In genomic region chr2:65293411-65293810, GRCm38 (mm10) we compare ENCODE assay signal across 21 mouse cellular contexts. TPM values are rescaled to one million over a fixed set of nuclear protein-coding genes. Genes with fewer than 3 reads are reported as not detected.
DNase-seq lines count a peak whose midpoint lies in the region.
"Had no signal": no experiment of that assay in that cellular context is flagged by ENCODE, and none has a peak within 500 bp of the region (broad histone marks: within the 10 kb centered on the region; RNA-seq: fewer than 3 reads in every experiment).

No protein-coding gene starts in this region.

- no peak overlapping the region for H3K27ac ChIP-seq in forebrain, embryonic 10.5 days
- H3K27ac ChIP-seq: forebrain, embryonic 12.5 days; hindbrain, embryonic 15.5 days; intestine, embryonic 15.5 days; layer of hippocampus, adult 2 months; limb, embryonic 10.5 days; liver, embryonic 15.5 days; lung, embryonic 15.5 days had no signal

- no peak overlapping the region for H3K4me3 ChIP-seq in forebrain, embryonic 10.5 days
- H3K4me3 ChIP-seq: forebrain, embryonic 12.5 days; heart, embryonic 12.5 days; hindbrain, embryonic 15.5 days; intestine, embryonic 15.5 days; layer of hippocampus, adult 2 months; limb, embryonic 10.5 days; liver, embryonic 15.5 days; lung, embryonic 15.5 days; megakaryocyte, embryonic 14.5 days had no signal

- no peaks in the 10 kb centered on the region for H3K36me3 ChIP-seq in forebrain, embryonic 10.5 days (replicated peaks)
- H3K36me3 ChIP-seq: forebrain, embryonic 12.5 days; heart, embryonic 12.5 days; hindbrain, embryonic 15.5 days; intestine, embryonic 15.5 days; limb, embryonic 10.5 days; liver, embryonic 15.5 days; lung, embryonic 15.5 days had no signal

- H3K27me3 ChIP-seq in forebrain, embryonic 10.5 days (ENCODE audit: poor library complexity, severe bottlenecking), result no peaks in the 10 kb centered on the region
- H3K27me3 ChIP-seq: forebrain, embryonic 12.5 days; heart, embryonic 12.5 days; hindbrain, embryonic 15.5 days; intestine, embryonic 15.5 days; liver, embryonic 15.5 days; lung, embryonic 15.5 days; megakaryocyte, embryonic 14.5 days had no signal

- H3K4me1 ChIP-seq in forebrain, embryonic 10.5 days, result peaks cover 4% of the 10 kb centered on the region
- H3K4me1 ChIP-seq: forebrain, embryonic 12.5 days; hindbrain, embryonic 15.5 days; intestine, embryonic 15.5 days; limb, embryonic 10.5 days; liver, embryonic 15.5 days; lung, embryonic 15.5 days; megakaryocyte, embryonic 14.5 days had no signal

- WGBS in forebrain, embryonic 10.5 days, result 96% methylated on average over 8 of the region's 8 CpGs

- no peaks in the 10 kb centered on the region for H3K9me3 ChIP-seq in forebrain, embryonic 10.5 days
- H3K9me3 ChIP-seq: forebrain, embryonic 12.5 days; heart, embryonic 12.5 days; hindbrain, embryonic 15.5 days; intestine, embryonic 15.5 days; limb, embryonic 10.5 days; liver, embryonic 15.5 days; lung, embryonic 15.5 days had no signal

- peak; percentile 13 for DNase-seq in adrenal gland, adult 2 months
- DNase-seq in adrenal gland, postnatal 36 days, result no peak
- DNase-seq in heart, adult 18-20 months, result peak; percentile 10 to 15
- DNase-seq in heart, postnatal 4 days, result no peak
- DNase-seq in NIH3T3 (ENCODE audit: low read depth), result peak; percentile 27
- DNase-seq in skeletal muscle tissue, adult 2 months (ENCODE audit: low read depth, low spot score), result peak; percentile 12
- DNase-seq in forebrain, embryonic 10.5 days (ENCODE audit: extremely low spot score, low spot score), result no peak
- DNase-seq: cerebellum, adult 11 months; liver; retina, postnatal 1 day; right cerebral cortex, postnatal 25 days; thymus, postnatal 25 days had no signal

RNA-seq across cellular contexts. Expression of gene Cobll1, which starts 54.2 kb away (rescaled TPM):
- 100 to 1,000 TPM; 295 to 301 TPM for total RNA-seq in adrenal gland, adult 2 months (2021)
- polyA plus RNA-seq in adrenal gland, adult 2 months (2012; rRNA removed), result 48.1 and 58.3 TPM in 2 replicates
- 100 to 1,000 TPM; 264 to 353 TPM for total RNA-seq in adrenal gland, postnatal 36 days (2021)
- 10 to 100 TPM; 53.6 to 62.6 TPM for total RNA-seq in heart, adult 18-20 months (2021)
- total RNA-seq in heart, postnatal 4 days (2021), result 10 to 100 TPM; 34.5 to 34.7 TPM
- 3.5 and 3.6 TPM in 2 replicates for polyA plus RNA-seq in forebrain, embryonic 10.5 days (2016; fragmentation: Nextera tagmentation; extraction: Ambion mirVana)

Comparison
In these comparisons a context has a peak if more than half of its experiments do, and no peak if none do; other contexts are left out.
1. DNase-seq: peak in adrenal gland, adult 2 months (single experiment), heart, adult 18-20 months (2 of 2), NIH3T3 (single experiment) and skeletal muscle tissue, adult 2 months (single experiment); none in adrenal gland, postnatal 36 days (0 of 2), heart, postnatal 4 days (single experiment) and forebrain, embryonic 10.5 days (single experiment).
2. RNA of gene Cobll1, which starts 54.2 kb away (total RNA-seq): 264 to 353 TPM in adrenal gland, postnatal 36 days and 295 to 301 TPM in adrenal gland, adult 2 months; 53.6 to 62.6 TPM in heart, adult 18-20 months and 34.5 to 34.7 TPM in heart, postnatal 4 days; every median in the first group is over 4 times any median in the second.